Mouse (Mus musculus): ENCODE measurements around the gene Colq. TPM values are rescaled to one million over a fixed set of nuclear protein-coding genes. Genes with fewer than 3 reads are reported as not detected.

Colq gene
- total RNA-seq, 2 experiments from 2014 or later: 9.3 to 11.9 TPM

- intact Hi-C loops (cut with DNase I): no loop called here
- DNase-seq (ENCODE audit: low spot score): no peak
Observed at GRCm38 (mm10) chr14:31482417-31482816, 108.7 kb downstream of the Colq start.

- DNase-seq (ENCODE audit: low spot score): no peak
- intact Hi-C loops (cut with DNase I): loop anchor here (2.0 kb wide), 2 partner anchors 86 to 108 kb away; no protein-coding TSS in a partner anchor
Observed at GRCm38 (mm10) chr14:31473297-31473696, 117.8 kb downstream of the Colq start.

Other genes with a start within 250 kb of the Colq start
- gene Sh3bp5, start 155.3 kb downstream of the Colq start, total RNA-seq (2021): 10 to 100 TPM; 41.0 to 58.1 TPM
- 10 to 100 TPM; 10.7 to 11.4 TPM for gene Eaf1, start 96.9 kb downstream of the Colq start, total RNA-seq (2021)
- gene Mettl6, start 96.3 kb downstream of the Colq start, total RNA-seq (2021): 10 to 100 TPM in 1 of 2 experiments, 1 to 10 TPM in 1; 8.6 to 11.7 TPM
- 1 to 10 TPM in 1 of 2 experiments, under 1 TPM in 1; 0.47 to 1.5 TPM for gene Gm49387, start 49.5 kb upstream of the Colq start, total RNA-seq (2021)
- 10 to 100 TPM in 1 of 2 experiments, 1 to 10 TPM in 1; 9.1 to 10.4 TPM for gene Btd, start 49.7 kb upstream of the Colq start, total RNA-seq (2021)
- 10 to 100 TPM in 1 of 2 experiments, 1 to 10 TPM in 1; 5.7 to 13.6 TPM for gene Hacl1, start 49.9 kb upstream of the Colq start, total RNA-seq (2021)
- gene Ankrd28, start 239.3 kb upstream of the Colq start, total RNA-seq (2021): 10 to 100 TPM; 23.7 to 27.1 TPM